Mouse (Mus musculus) cerebellum, adult 18-20 months (tissue): Measurements from ENCODE around the gene Kank2.
"Not testable (repeated sequence)": the region's sequence is repeated elsewhere in the genome, so short reads cannot be mapped to it uniquely, and the experiment has no call there.

Source experiments
- DNase-seq, 2 experiments: peaks; one replicate each; pipeline ENCODE4 v3.0.0; 2021

Gene Kank2

GRCm38 (mm10) chr9:21818125-21818524 lies 19.6 kb upstream of the Kank2 start:
- no peak for DNase-seq

GRCm38 (mm10) chr9:21816716-21817305 lies 18.3 kb upstream of the Kank2 start:
- DNase-seq: no peak

- DNase-seq: no peak
These were observed 12.6 kb upstream of the Kank2 start for GRCm38 (mm10) chr9:21811170-21811569.

- DNase-seq: no peak
These were observed 10.0 kb upstream of the Kank2 start for GRCm38 (mm10) chr9:21808561-21808960.

GRCm38 (mm10) chr9:21806976-21807375 lies 8.4 kb upstream of the Kank2 start:
- DNase-seq: no peak

GRCm38 (mm10) chr9:21806363-21806762 lies 7.8 kb upstream of the Kank2 start:
- DNase-seq: no peak

- peak; percentile 89 to 93 for DNase-seq
These were observed 5.6 kb upstream of the Kank2 start for GRCm38 (mm10) chr9:21803986-21804644.

GRCm38 (mm10) chr9:21801591-21801990 lies 3.0 kb upstream of the Kank2 start:
- DNase-seq: no peak

- DNase-seq: no peak
These were observed 2.6 kb upstream of the Kank2 start for GRCm38 (mm10) chr9:21801121-21801520.

- DNase-seq: no peak
These were observed 436 bp upstream of the Kank2 start for GRCm38 (mm10) chr9:21799010-21799350.

- no peak for DNase-seq
These were observed 611 bp downstream of the Kank2 start for GRCm38 (mm10) chr9:21797921-21798344.

GRCm38 (mm10) chr9:21796919-21797318 lies 1.6 kb downstream of the Kank2 start:
- DNase-seq: no peak

- DNase-seq: no peak
These were observed 2.3 kb downstream of the Kank2 start for GRCm38 (mm10) chr9:21796259-21796658.

GRCm38 (mm10) chr9:21795579-21795978 lies 3.0 kb downstream of the Kank2 start:
- DNase-seq: no peak

GRCm38 (mm10) chr9:21794925-21795324 lies 3.6 kb downstream of the Kank2 start:
- peak; percentile 81 to 83 for DNase-seq

- peak in 1 of 2 experiments; percentile 46 for DNase-seq
These were observed 4.2 kb downstream of the Kank2 start for GRCm38 (mm10) chr9:21794344-21794834.

GRCm38 (mm10) chr9:21793507-21793906 lies 5.0 kb downstream of the Kank2 start:
- DNase-seq: not testable (repeated sequence)

GRCm38 (mm10) chr9:21792644-21793043 lies 5.9 kb downstream of the Kank2 start:
- DNase-seq: peak; percentile 31 to 51

GRCm38 (mm10) chr9:21791861-21792260 lies 6.7 kb downstream of the Kank2 start:
- no peak for DNase-seq

- DNase-seq: no peak
These were observed 10.3 kb downstream of the Kank2 start for GRCm38 (mm10) chr9:21788234-21788633.

GRCm38 (mm10) chr9:21787654-21788053 lies 10.9 kb downstream of the Kank2 start:
- DNase-seq: no peak

- DNase-seq: peak; percentile 76 to 78
These were observed 11.6 kb downstream of the Kank2 start for GRCm38 (mm10) chr9:21786906-21787305.

GRCm38 (mm10) chr9:21786309-21786708 lies 12.2 kb downstream of the Kank2 start:
- not testable (repeated sequence) for DNase-seq

GRCm38 (mm10) chr9:21784517-21785307 lies 13.8 kb downstream of the Kank2 start:
- no peak for DNase-seq
